8 mouse cellular contexts compared by ENCODE assay signal in genomic region chr13:104176874-104177273, GRCm38 (mm10). TPM values are rescaled to one million over a fixed set of nuclear protein-coding genes. Genes with fewer than 3 reads are reported as not detected.
DNase-seq lines count a peak whose midpoint lies in the region; ATAC-seq and TF ChIP-seq lines count a peak whose summit lies in the region.

No protein-coding gene starts in this region.

- peak overlapping the region; percentile 65 for H3K4me2 ChIP-seq in kidney, embryonic 15.5 days
- peak overlapping the region; percentile 74 for H3K4me2 ChIP-seq in intestine, embryonic 14.5 days (ENCODE audit: low read length)
- H3K4me2 ChIP-seq in midbrain, postnatal 0 days (ENCODE audit: low read depth, low read length, poor library complexity, severe bottlenecking): peak overlapping the region; percentile 56

- peaks cover 19% of the 10 kb centered on the region for H3K36me3 ChIP-seq in kidney, embryonic 15.5 days
- peaks cover 35% of the 10 kb centered on the region for H3K36me3 ChIP-seq in embryonic facial prominence, embryonic 10.5 days (replicated peaks)
- peaks cover 11% of the 10 kb centered on the region for H3K36me3 ChIP-seq in intestine, embryonic 14.5 days (ENCODE audit: control insufficient read depth, insufficient read depth, low read length)
- no peaks in the 10 kb centered on the region for H3K36me3 ChIP-seq in midbrain, postnatal 0 days (ENCODE audit: insufficient read depth, low read length)

- H3K27ac ChIP-seq in kidney, embryonic 15.5 days: no peak overlapping the region
- no peak overlapping the region for H3K27ac ChIP-seq in embryonic facial prominence, embryonic 10.5 days (replicated peaks)
- H3K27ac ChIP-seq in intestine, embryonic 14.5 days (ENCODE audit: low read depth): no peak overlapping the region
- no peak overlapping the region for H3K27ac ChIP-seq in midbrain, postnatal 0 days (ENCODE audit: low read depth, low read length)

- TF ChIP-seq CTCF in midbrain, postnatal 0 days (IDR thresholded peaks at IDR 0.05): no peak

- no peaks in the 10 kb centered on the region for H3K9me3 ChIP-seq in kidney, embryonic 15.5 days (replicated peaks)
- H3K9me3 ChIP-seq in embryonic facial prominence, embryonic 10.5 days: no peaks in the 10 kb centered on the region
- no peaks in the 10 kb centered on the region for H3K9me3 ChIP-seq in intestine, embryonic 14.5 days (ENCODE audit: control insufficient read depth, low read length)
- H3K9me3 ChIP-seq in midbrain, postnatal 0 days (ENCODE audit: low read length): no peaks in the 10 kb centered on the region

- H3K27me3 ChIP-seq in kidney, embryonic 15.5 days: no peaks in the 10 kb centered on the region
- no peaks in the 10 kb centered on the region for H3K27me3 ChIP-seq in embryonic facial prominence, embryonic 10.5 days (replicated peaks; ENCODE audit: low read depth, poor library complexity, severe bottlenecking)
- no peaks in the 10 kb centered on the region for H3K27me3 ChIP-seq in intestine, embryonic 14.5 days (replicated peaks; ENCODE audit: control insufficient read depth, insufficient read depth, low read length)
- H3K27me3 ChIP-seq in midbrain, postnatal 0 days (ENCODE audit: insufficient read depth, low read length): no peaks in the 10 kb centered on the region

- H3K9ac ChIP-seq in kidney, embryonic 15.5 days: no peak overlapping the region
- H3K9ac ChIP-seq in intestine, embryonic 14.5 days (ENCODE audit: low read length): peak overlapping the region; percentile 39
- H3K9ac ChIP-seq in midbrain, postnatal 0 days (replicated peaks; ENCODE audit: low read length, poor library complexity, severe bottlenecking): no peak overlapping the region

- WGBS in kidney, embryonic 15.5 days: 73% methylated on average over 3 of the region's 3 CpGs
- 83% methylated on average over 3 of the region's 3 CpGs for WGBS in embryonic facial prominence, embryonic 10.5 days
- WGBS in intestine, embryonic 14.5 days: 65% methylated on average over 3 of the region's 3 CpGs
- 73% methylated on average over 3 of the region's 3 CpGs for WGBS in midbrain, postnatal 0 days

- ATAC-seq in kidney, embryonic 15.5 days (replicated peaks; ENCODE audit: low FRiP score): no peak
- ATAC-seq in intestine, embryonic 14.5 days (replicated peaks; ENCODE audit: low FRiP score, low TSS enrichment, low read depth): no peak
- no peak for ATAC-seq in midbrain, postnatal 0 days (ENCODE audit: low FRiP score)

- no peak for DNase-seq in kidney, adult 9 months
- DNase-seq in embryonic facial prominence, embryonic 10.5 days (ENCODE audit: low spot score): no peak
- no peak for DNase-seq in intestine, embryonic 14.5 days (ENCODE audit: low spot score)
- no peak for DNase-seq in midbrain, postnatal 0 days (ENCODE audit: low spot score)
- DNase-seq in adrenal gland, adult (ENCODE audit: inconsistent age in 2 of 2, low spot score in 1 of 2): no peak
- no peak for DNase-seq in thymus, postnatal 4 days
- DNase-seq in thymus, postnatal 36 days: no peak

- peak overlapping the region; percentile 83 for H3K4me3 ChIP-seq in kidney, embryonic 15.5 days (replicated peaks)
- peak overlapping the region; percentile 82 for H3K4me3 ChIP-seq in embryonic facial prominence, embryonic 10.5 days
- H3K4me3 ChIP-seq in intestine, embryonic 14.5 days (ENCODE audit: low read depth, low read length): peak overlapping the region; percentile 73
- peak overlapping the region; percentile 96 for H3K4me3 ChIP-seq in midbrain, postnatal 0 days (ENCODE audit: low read depth, low read length)

- peaks cover 12% of the 10 kb centered on the region for H3K4me1 ChIP-seq in kidney, embryonic 15.5 days
- H3K4me1 ChIP-seq in embryonic facial prominence, embryonic 10.5 days: peaks cover 18% of the 10 kb centered on the region
- peaks cover 14% of the 10 kb centered on the region for H3K4me1 ChIP-seq in intestine, embryonic 14.5 days (replicated peaks; ENCODE audit: control insufficient read depth, insufficient read depth, low read length)
- H3K4me1 ChIP-seq in midbrain, postnatal 0 days (ENCODE audit: insufficient read depth, low read length): no peaks in the 10 kb centered on the region

RNA-seq across cellular contexts. Expression of gene Trappc13, which starts 1.4 kb away (rescaled TPM):
- polyA plus RNA-seq in kidney, embryonic 15.5 days (2015; fragmentation: Nextera tagmentation; extraction: Ambion mirVana): 66.2 and 69.8 TPM in 2 replicates
- polyA plus RNA-seq in embryonic facial prominence, embryonic 10.5 days (2016; fragmentation: Nextera tagmentation; extraction: Ambion mirVana): 74.9 and 81.2 TPM in 2 replicates
- polyA plus RNA-seq in intestine, embryonic 14.5 days (2014; fragmentation: Nextera tagmentation; extraction: Ambion mirVana): 56.0 and 59.8 TPM in 2 replicates
- 35.1 and 41.9 TPM in 2 replicates for total RNA-seq in midbrain, postnatal 0 days (2014; rRNA removed)
- 45.1 and 46.2 TPM in 2 replicates for polyA plus RNA-seq in midbrain, postnatal 0 days (2015; fragmentation: Nextera tagmentation; extraction: Ambion mirVana)

RNA-seq across cellular contexts. Expression of gene Trim23, which starts 1.7 kb away (rescaled TPM):
- polyA plus RNA-seq in kidney, embryonic 15.5 days (2015; fragmentation: Nextera tagmentation; extraction: Ambion mirVana): 19.0 and 20.8 TPM in 2 replicates
- polyA plus RNA-seq in embryonic facial prominence, embryonic 10.5 days (2016; fragmentation: Nextera tagmentation; extraction: Ambion mirVana): 17.7 and 19.8 TPM in 2 replicates
- 15.6 and 17.0 TPM in 2 replicates for polyA plus RNA-seq in intestine, embryonic 14.5 days (2014; fragmentation: Nextera tagmentation; extraction: Ambion mirVana)
- 36.1 and 49.0 TPM in 2 replicates for total RNA-seq in midbrain, postnatal 0 days (2014; rRNA removed)
- polyA plus RNA-seq in midbrain, postnatal 0 days (2015; fragmentation: Nextera tagmentation; extraction: Ambion mirVana): 31.7 and 31.8 TPM in 2 replicates

RNA-seq across cellular contexts. Expression of gene Cenpk, which starts 51.5 kb away (rescaled TPM):
- polyA plus RNA-seq in kidney, embryonic 15.5 days (2015; fragmentation: Nextera tagmentation; extraction: Ambion mirVana): 77.8 and 82.9 TPM in 2 replicates
- polyA plus RNA-seq in embryonic facial prominence, embryonic 10.5 days (2016; fragmentation: Nextera tagmentation; extraction: Ambion mirVana): 85.3 and 97.2 TPM in 2 replicates
- polyA plus RNA-seq in intestine, embryonic 14.5 days (2014; fragmentation: Nextera tagmentation; extraction: Ambion mirVana): 53.4 and 63.7 TPM in 2 replicates
- 2.8 and 3.6 TPM in 2 replicates for total RNA-seq in midbrain, postnatal 0 days (2014; rRNA removed)
- 8.6 and 9.8 TPM in 2 replicates for polyA plus RNA-seq in midbrain, postnatal 0 days (2015; fragmentation: Nextera tagmentation; extraction: Ambion mirVana)

RNA-seq across cellular contexts. Expression of gene Ppwd1, which starts 51.8 kb away (rescaled TPM):
- 17.4 and 18.8 TPM in 2 replicates for polyA plus RNA-seq in kidney, embryonic 15.5 days (2015; fragmentation: Nextera tagmentation; extraction: Ambion mirVana)
- 19.8 and 21.6 TPM in 2 replicates for polyA plus RNA-seq in embryonic facial prominence, embryonic 10.5 days (2016; fragmentation: Nextera tagmentation; extraction: Ambion mirVana)
- 11.8 and 15.1 TPM in 2 replicates for polyA plus RNA-seq in intestine, embryonic 14.5 days (2014; fragmentation: Nextera tagmentation; extraction: Ambion mirVana)
- total RNA-seq in midbrain, postnatal 0 days (2014; rRNA removed): 5.3 and 5.6 TPM in 2 replicates
- polyA plus RNA-seq in midbrain, postnatal 0 days (2015; fragmentation: Nextera tagmentation; extraction: Ambion mirVana): 5.2 and 6.7 TPM in 2 replicates
